Mouse (Mus musculus): ENCODE data around the gene Rps18.

- TF ChIP-seq CTCF (IDR thresholded peaks at IDR 0.05; ENCODE audit: borderline replicate concordance, insufficient read depth, low read length) (no peak), POLR2A (IDR thresholded peaks at IDR 0.05; ENCODE audit: low read depth, low read length) (no peak)
These were observed 40.8 kb downstream of the Rps18 start for GRCm38 (mm10) chr17:33914969-33915391.

All from embryonic fibroblast, embryonic 13.5 days (primary cell).